Mouse (Mus musculus) liver, embryonic 14.5 days (tissue): ENCODE results near the gene Spire2. TPM values are rescaled to one million over a fixed set of nuclear protein-coding genes. Genes with fewer than 3 reads are reported as not detected.
A peak's percentile ranks its signal among the peaks of the same experiment; 100 is the strongest.

ENCODE experiments used
- ATAC-seq: fragments of 200-750 bp; cut with Nextera tagmentation; 2 replicates; pipeline ENCODE4 v1.8.0; 2017; ENCODE audit warnings: moderate number of reproducible peaks, mild to moderate bottlenecking, moderate library complexity; ENCODE audit not compliant: insufficient read depth
- DNase-seq, 3 experiments: peaks; one replicate each; pipeline ENCODE4 v3.0.0-alpha.2; 2012 to 2013; ENCODE audit warnings: low read depth in 3 of 3, low spot score in 3 of 3
- H3K27ac ChIP-seq: fragments of 300-500 bp; sonication (generic); 2 replicates; pipeline ENCODE4 v1.5.1; 2014; ENCODE audit warnings: moderate library complexity, mild to moderate bottlenecking, control low read depth, inconsistent platforms
- H3K27me3 ChIP-seq: fragments of 300-500 bp; sonication (generic); 2 replicates; pipeline ENCODE4 v1.6.1; 2014; ENCODE audit warnings: mild to moderate bottlenecking, low read length, moderate library complexity; ENCODE audit not compliant: control insufficient read depth, insufficient read depth
- H3K36me3 ChIP-seq: fragments of 300-500 bp; sonication (generic); replicated peaks from 2 replicates; pipeline ENCODE4 v1.6.1; 2014; ENCODE audit warnings: low read depth; ENCODE audit not compliant: control insufficient read depth, insufficient read depth
- H3K4me1 ChIP-seq, 2 experiments: fragments of 200-500 bp in 1 of 2; fragments of 300-500 bp in 1 of 2; sonication (generic) in 1 of 2; replicated peaks; 2 replicates each; pipeline ENCODE4 v1.6.1; 2012 to 2014; ENCODE audit warnings: antibody characterized with exemption in 1 of 2, inconsistent platforms in 1 of 2, low read length in 1 of 2; ENCODE audit not compliant: control insufficient read depth in 2 of 2, insufficient read depth in 2 of 2
- H3K4me2 ChIP-seq: fragments of 300-500 bp; sonication (generic); 2 replicates; pipeline ENCODE4 v1.6.1; 2014; ENCODE audit warnings: low read depth, mild to moderate bottlenecking, control low read depth, moderate library complexity
- H3K4me3 ChIP-seq, 2 experiments: fragments of 200-500 bp in 1 of 2; fragments of 300-500 bp in 1 of 2; sonication (generic) in 1 of 2; 2 replicates each; pipeline ENCODE4 v1.5.1; 2012 to 2014; ENCODE audit warnings: low read depth in 2 of 2, low read length in 2 of 2, mild to moderate bottlenecking in 2 of 2, control low read depth in 1 of 2, inconsistent platforms in 1 of 2, moderate library complexity in 1 of 2; ENCODE audit not compliant: insufficient read depth in 1 of 2
- H3K9ac ChIP-seq: fragments of 300-500 bp; sonication (generic); replicated peaks from 2 replicates; pipeline ENCODE4 v1.6.1; 2014; ENCODE audit warnings: mild to moderate bottlenecking, control low read depth, moderate library complexity
- H3K9me3 ChIP-seq: fragments of 300-500 bp; sonication (generic); 2 replicates; pipeline ENCODE4 v1.6.1; 2016; ENCODE audit warnings: low read length, mixed read lengths; ENCODE audit not compliant: control insufficient read depth
- CTCF ChIP-seq: IDR thresholded peaks from 2 replicates; pipeline ENCODE4 v1.5.1; 2016; ENCODE audit warnings: antibody characterized with exemption, low read depth, control low read depth
- EP300 ChIP-seq: IDR thresholded peaks from 2 replicates; pipeline ENCODE4 v1.6.1; 2016; ENCODE audit warnings: antibody characterized with exemption, low read depth
- WGBS: fragments of 180-500 bp; shearing (Covaris S2); extraction: QIAGEN DNeasy Blood & Tissue Kit; methylation state at CpG from one replicate; pipeline ENCODE4 v1.1.7; 2014; ENCODE audit not compliant: insufficient replicate concordance; 5-methylcytosine and 5-hydroxymethylcytosine counted together
- polyA plus RNA-seq, 2 experiments: library from polyadenylated mRNA; depleted of rRNA in 1 of 2; stranded (reverse) in 1 of 2; unstranded in 1 of 2; fragments of >200 nt; fragmentation: Nextera tagmentation in 1 of 2; extraction: Ambion mirVana in 1 of 2; gene quantifications; 2 replicates each; pipeline versions ENCODE4 v1.2.1 to v1.2.3; 2012 to 2014

Spire2 gene
- polyA plus RNA-seq, 2 experiments = 2.2 to 3.0 TPM

DNA sequence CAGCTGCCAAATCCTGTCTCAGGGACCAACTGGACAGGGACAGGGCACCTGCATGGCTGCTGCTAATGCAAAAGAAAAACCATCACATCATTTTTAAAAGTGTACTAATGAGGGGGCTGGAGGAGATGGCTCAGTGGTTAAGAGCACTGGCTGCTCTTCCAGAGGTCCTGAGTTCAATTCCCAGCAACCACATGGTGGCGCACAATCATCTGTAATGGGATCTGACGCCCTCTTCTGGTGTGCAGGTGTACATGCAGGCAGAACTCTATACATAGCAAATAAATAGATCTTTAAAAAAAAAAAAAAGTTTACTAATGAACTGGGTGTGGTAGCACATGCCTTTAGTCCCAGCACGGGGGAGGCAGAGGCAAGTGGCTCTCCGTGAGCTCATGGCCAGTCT lies 23.8 kb upstream of the Spire2 start:
- Histone ChIP-seq H3K4me1 (no peaks in the 10 kb centered on the region), H3K9ac (no peak overlapping the region), H3K36me3 (peaks cover 17% of the 10 kb centered on the region), H3K4me3 (no peak overlapping the region), H3K27ac (no peak overlapping the region), H3K4me2 (no peak overlapping the region), H3K9me3 (no peaks in the 10 kb centered on the region), H3K27me3 (no peaks in the 10 kb centered on the region)
- ATAC-seq = no peak
- WGBS = 63% methylated on average over 4 of the region's 4 CpGs
- TF ChIP-seq CTCF (peak; percentile 44), EP300 (no peak)
- no peak for DNase-seq

DNA sequence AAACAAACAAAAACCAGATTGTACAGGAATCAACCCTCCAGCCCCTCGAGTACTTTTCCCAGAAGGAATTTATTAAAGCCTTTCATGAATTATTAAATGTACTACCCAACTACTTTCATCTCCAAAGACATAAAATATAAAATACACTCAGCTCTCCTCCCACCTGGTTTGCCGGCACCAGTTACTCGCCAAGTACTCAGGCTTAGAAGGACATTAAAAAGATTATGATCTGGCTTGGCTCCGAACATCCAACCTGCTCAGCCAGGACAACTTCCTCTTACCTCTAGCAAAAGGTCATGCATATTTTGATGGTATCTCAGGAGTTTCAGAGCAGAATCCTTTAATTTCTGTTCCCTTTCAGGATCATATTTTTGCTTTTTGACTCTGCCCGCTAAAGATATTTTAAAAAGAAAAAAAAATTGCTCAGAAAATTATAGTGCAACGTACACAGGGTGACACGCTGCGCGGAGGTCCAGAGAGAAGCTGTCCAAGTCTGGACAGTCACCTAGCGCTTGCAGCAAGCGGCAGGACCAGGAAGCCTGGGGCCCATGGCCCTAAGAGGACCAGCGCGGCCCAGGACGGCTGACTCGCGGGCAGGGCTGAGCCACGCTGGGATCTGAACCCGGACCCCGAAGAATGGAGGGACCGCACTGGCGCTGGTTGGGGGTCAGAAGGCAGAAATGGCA lies 14.6 kb upstream of the Spire2 start:
- Histone ChIP-seq H3K27me3 (no peaks in the 10 kb centered on the region), H3K4me1 (peaks cover 9 to 15% of the 10 kb centered on the region in 2 experiments), H3K4me3 (peak overlapping the region; percentile 68), H3K36me3 (no peaks in the 10 kb centered on the region), H3K4me2 (peak overlapping the region; percentile 92), H3K9ac (peak overlapping the region; percentile 79), H3K9me3 (no peaks in the 10 kb centered on the region), H3K27ac (peak overlapping the region; percentile 39)
- WGBS = 2% methylated on average over 21 of the region's 21 CpGs
- ATAC-seq (peak; percentile 84), DNase-seq (no peak)
- TF ChIP-seq EP300 = no peak
- TF ChIP-seq CTCF = no peak

DNA sequence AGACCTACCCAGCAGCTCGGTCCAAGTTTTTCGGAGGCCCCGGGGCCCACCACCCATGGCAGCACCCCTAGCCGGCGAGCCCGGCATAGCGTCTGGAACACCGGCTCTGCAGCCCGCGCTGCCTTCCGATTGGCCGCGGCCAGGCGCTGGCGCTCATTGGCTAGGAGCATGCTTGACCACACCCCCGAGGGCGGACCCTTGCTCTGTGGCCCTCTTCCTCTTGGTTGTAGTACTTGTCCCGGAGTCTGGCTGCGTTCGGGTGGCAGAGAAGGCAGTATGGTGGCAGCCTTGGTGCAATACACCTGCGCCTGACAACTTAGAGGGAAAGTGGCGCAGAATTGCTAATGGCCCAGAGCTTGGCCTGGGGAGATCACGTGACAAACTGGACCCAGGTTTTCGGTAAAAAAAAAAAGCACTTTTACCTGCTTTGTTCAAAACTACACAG lies 14.0 kb upstream of the Spire2 start, which contains the start of gene Fanca:
Gene Fanca, minus strand, starts transcription at position 110 of the 445 bp plus-strand sequence.
- Histone ChIP-seq H3K9ac (peak within 1 kb of the TSS; percentile 79), H3K4me1 (peaks cover 9 to 15% of the 10 kb centered on the region in 2 experiments), H3K4me3 (peak within 1 kb of the TSS; percentile 68), H3K4me2 (peak within 1 kb of the TSS; percentile 92), H3K27me3 (no peaks in the 10 kb centered on the region), H3K27ac (peak within 1 kb of the TSS; percentile 39), H3K9me3 (no peaks in the 10 kb centered on the region), H3K36me3 (no peaks in the 10 kb centered on the region)
- TF ChIP-seq EP300 (no peak), CTCF (peak; percentile 65)
- DNase-seq = peak; percentile 90 to 93 (median 92)
- ATAC-seq = peak; percentile 99
- WGBS = under 1% methylated on average over 24 of the region's 24 CpGs

DNA sequence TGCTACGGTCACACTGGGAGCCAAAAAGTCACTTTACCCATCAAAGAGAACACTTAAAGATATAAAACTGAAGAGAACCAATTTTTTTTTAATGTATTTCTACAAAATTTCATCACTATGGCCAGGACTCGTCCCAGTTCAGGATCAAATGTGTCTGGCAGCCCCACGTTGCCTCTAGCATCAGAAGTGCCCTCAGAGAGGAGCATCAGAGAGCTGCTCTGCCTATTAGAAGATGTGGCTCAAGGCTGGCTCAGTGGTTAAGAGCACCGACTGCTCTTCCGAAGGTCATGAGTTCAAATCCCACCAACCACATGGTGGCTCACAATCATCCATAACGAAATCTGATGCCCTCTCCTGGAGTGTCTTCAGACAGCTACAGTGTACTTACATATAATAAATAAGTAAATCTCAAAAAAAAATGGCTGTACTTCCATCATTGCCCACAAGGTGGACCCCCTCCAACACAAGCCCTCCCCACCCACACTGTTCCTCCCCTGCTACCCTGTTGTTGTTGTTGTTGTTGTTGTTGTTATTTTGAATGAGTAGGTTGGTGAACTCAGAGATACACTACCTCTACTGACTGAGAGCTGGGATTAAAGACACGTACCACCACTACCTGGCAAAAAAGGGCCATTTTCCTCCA lies 12.9 kb upstream of the Spire2 start:
- Histone ChIP-seq H3K27ac (no peak overlapping the region), H3K36me3 (no peaks in the 10 kb centered on the region), H3K9ac (no peak overlapping the region), H3K4me1 (peaks cover 9 to 15% of the 10 kb centered on the region in 2 experiments), H3K27me3 (no peaks in the 10 kb centered on the region), H3K9me3 (no peaks in the 10 kb centered on the region), H3K4me2 (peak overlapping the region; percentile 92), H3K4me3 (no peak overlapping the region)
- WGBS = 13% methylated on average over 7 of the region's 7 CpGs
- DNase-seq = peak in 1 of 3 experiments; percentile 59
- TF ChIP-seq CTCF (peak; percentile 83), EP300 (no peak)
- no peak for ATAC-seq

DNA sequence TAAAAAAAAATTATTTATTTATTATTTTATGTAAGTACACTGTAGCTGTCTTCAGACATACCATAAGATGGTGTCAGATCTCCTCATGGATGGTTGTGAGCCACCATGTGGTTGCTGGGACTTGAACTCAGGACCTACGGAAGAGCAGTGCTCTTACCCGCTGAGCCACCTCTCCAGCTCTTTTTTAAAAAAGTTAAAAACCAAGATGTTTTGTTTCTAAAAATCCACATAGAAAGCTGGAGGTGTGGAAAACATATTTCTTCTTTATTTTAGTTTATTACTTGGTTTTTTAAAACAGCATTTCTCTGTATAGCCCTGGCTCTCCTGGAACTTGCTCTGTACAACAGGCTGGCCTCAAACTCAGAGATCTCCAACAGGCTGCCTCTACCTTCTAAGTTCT lies 4.0 kb upstream of the Spire2 start:
- Histone ChIP-seq H3K27me3 (no peaks in the 10 kb centered on the region), H3K4me2 (no peak overlapping the region), H3K9me3 (no peaks in the 10 kb centered on the region), H3K27ac (no peak overlapping the region), H3K36me3 (no peaks in the 10 kb centered on the region), H3K4me1 (peaks cover 15 to 28% of the 10 kb centered on the region in 2 experiments; a peak in 3 of 4 replicates), H3K9ac (no peak overlapping the region), H3K4me3 (no peak overlapping the region)
- DNase-seq = no peak
- 76% methylated on average over 2 of the region's 2 CpGs for WGBS
- ATAC-seq = no peak
- TF ChIP-seq EP300 = no peak
- TF ChIP-seq CTCF = no peak
